Mouse (Mus musculus): ENCODE measurements around the gene Cldn11.
A peak's percentile ranks its signal among the peaks of the same experiment; 100 is the strongest.

The Cldn11 gene

DNA sequence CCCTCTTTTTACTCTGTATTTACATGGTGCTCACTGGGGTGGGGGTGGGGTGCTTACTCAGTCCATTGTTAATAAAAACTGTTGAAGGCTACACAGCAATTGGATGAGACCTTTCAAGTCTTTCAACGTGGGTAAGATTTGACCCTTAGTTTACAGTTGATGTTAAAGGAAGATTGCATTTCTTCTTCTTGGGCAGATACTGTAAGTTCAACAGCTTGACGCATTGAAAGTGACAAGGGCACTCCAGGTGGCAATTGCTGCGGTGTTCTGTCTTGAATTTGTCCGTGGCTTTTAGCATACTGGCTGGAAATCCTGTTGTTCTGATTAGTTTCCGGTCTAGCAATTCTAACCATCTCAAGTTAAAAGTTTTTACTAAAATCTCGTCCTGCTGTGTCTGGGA, 11.6 kb downstream of the Cldn11 start:
- no peak for DNase-seq

- no peak for DNase-seq
Observed at GRCm38 (mm10) chr3:31162860-31163259, 13.1 kb downstream of the Cldn11 start.

DNA sequence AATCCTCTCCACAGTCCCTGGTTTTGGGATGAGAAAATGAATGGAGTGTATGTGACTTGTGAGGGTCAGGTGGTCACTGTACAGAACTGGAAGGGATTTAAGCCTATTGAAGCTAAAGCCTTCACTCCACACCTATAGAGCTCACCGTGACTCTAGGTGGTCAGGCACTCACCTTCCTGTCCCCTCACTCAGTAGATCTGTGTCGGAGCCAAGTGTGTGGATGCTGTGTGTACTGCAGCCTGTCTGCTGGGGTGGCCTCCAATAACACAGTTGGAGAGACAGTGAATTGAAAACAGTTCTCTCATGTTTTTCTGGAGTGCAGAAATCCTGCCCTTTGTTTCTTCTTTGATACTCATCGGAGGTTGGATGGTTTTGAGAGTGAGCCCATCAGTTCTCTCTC, 16.1 kb downstream of the Cldn11 start:
- DNase-seq: no peak

DNA sequence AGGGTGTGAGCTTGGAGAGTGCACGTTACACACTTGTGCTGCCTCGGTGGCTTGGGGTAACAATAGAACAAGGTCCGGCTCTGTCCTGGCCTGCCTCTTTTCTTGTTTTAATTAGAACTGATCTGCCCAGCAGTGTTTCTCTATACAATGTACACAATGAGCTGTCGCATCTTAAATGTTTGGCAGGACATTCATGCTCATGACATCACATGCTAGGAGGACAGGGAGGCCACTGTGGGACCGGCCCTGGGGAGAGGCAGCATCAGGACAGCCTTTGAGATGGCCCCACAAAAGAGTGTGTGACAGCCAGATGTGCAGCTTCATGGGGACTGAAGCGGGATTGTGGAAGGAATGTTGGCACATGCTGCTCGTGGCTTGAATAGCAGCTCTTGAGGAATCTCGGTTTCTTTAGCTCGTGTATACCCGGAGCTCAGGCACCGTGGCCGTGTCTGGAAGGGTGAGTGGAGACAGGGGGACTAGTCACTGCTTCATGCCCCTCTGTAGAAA, 16.7 kb downstream of the Cldn11 start:
- DNase-seq: peak; percentile 43

- no peak for DNase-seq
Observed at GRCm38 (mm10) chr3:31190342-31190741, 40.6 kb downstream of the Cldn11 start.

GRCm38 (mm10) chr3:31191402-31191801, 41.7 kb downstream of the Cldn11 start:
- no peak for DNase-seq

DNA sequence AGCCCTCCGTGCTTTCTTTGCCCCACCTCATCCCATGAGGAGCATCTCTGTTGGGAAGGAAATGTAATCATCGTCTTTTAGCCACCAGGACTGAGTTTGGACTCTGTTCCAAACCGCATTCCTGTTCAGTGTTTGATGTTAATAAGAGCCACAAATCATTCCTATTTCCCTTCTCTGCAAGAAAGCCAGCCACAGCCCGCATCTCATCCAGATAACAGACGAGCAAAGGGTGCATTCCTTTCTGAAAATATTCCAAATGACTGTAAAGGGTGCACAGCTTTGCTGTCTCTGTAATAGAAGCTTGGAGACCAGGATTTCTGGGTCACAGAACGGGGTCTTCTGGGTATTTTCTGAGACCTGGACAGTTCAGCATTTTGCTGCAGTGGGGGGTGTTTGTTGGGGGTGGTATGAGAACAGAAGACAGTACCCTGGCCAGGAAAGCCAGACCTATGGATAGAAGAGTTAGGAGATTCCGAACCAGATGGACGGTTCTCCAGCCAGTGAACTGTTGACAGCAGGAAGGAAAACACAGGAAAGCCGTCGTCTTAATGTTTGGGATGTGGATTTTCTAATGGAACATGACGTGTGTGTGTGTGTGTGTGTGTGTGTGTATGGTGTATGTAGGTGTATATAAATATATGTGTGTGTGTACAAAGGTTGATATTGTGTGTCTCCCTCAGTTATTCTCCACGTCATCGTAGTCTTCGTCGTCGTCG, 49.6 kb downstream of the Cldn11 start:
- DNase-seq: peak; percentile 48

- DNase-seq: no peak
Observed at GRCm38 (mm10) chr3:31203947-31204346, 54.2 kb downstream of the Cldn11 start.

DNA sequence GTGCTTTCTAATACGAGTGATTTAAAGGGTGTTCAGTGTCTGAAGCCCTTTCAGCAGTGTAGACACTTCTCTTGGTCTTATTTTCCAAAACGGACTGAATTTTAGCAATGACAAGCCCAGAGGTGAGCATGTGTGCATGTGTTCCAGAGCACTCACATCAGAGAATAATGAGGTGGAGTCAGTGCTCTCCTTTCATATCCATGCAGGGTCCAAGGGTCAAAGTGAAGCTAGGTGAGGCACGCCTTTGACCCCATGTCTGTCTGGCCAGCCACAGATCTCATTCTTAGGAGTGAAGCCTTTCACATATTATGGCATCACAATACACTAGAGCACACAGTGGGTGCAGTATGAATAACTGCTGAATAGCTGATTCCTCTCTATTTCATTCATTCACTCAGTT, 55.4 kb downstream of the Cldn11 start:
- no peak for DNase-seq

DNA sequence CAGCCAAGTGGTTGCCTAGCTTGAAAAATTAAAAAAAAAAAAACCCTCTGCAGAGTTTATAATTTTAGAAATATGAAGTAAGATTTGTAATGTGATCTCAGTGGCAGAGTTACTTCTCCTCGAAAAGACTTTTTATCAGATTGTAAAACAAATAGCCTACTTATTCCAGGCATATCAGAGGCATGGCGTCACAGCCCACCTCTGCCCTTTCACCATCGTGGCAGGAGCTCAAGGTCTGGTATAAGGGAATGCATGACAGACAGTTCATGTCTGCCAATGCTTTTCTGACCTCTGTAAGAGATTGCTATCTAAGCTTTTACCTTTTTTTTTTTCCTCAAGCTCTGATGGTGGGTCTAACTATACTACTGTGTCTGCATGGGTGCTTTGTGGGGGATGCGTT, 58.3 kb downstream of the Cldn11 start:
- no peak for DNase-seq

- no peak for DNase-seq
Observed at GRCm38 (mm10) chr3:31208458-31208994, 58.8 kb downstream of the Cldn11 start.

DNA sequence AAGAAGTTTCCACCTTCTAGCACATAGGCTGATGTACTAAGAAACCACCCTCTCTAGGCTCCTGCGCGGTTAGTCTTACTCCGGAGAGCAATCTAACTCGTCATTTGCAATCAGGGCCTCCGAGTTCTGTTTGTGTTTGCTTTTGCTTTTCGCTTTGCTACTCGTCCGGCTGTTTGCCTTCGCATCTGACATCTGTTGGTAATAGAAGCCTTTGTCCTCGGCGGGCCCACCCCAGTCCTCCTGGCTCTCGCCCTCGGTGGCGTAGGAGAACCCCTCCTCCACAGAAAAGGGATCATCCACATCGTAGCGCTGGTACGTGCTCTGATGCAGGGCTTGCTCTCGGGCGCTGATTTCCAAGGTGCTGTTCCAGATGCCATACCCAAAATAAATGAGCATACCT, 59.3 kb downstream of the Cldn11 start:
- DNase-seq: no peak

GRCm38 (mm10) chr3:31212205-31213038, 62.7 kb downstream of the Cldn11 start:
- no peak for DNase-seq

DNA sequence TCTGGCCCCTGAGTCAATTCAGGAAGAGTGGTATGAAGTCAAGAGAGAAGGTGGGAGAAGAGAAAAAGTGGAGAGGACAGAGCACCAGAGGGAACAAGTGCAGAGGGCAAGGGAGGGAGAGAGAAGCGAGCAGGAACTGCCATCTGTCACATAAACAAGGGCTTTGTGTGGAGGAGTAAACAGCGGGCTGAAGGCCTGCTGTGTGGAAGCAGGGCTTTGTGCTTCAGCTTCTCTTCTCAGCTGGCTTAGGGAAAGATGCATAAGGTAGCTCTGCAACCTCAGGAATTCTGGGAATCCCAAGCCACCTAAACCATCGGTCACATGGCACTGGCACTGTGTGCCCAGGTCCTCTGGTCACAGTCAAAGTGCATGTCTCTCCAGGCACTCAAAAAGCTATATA, 64.1 kb downstream of the Cldn11 start:
- DNase-seq: no peak

Data from kidney, postnatal 10 days (tissue).